Mouse (Mus musculus) neural tube, embryonic 11.5 days (tissue): Measurements from ENCODE around the gene Gm9857. TPM values are rescaled to one million over a fixed set of nuclear protein-coding genes. Genes with fewer than 3 reads are reported as not detected.

Experiments
- ATAC-seq: fragments of 200-750 bp; cut with Nextera tagmentation; 2 replicates; pipeline ENCODE4 v1.8.0; 2017; ENCODE audit warnings: moderate number of reproducible peaks, mild to moderate bottlenecking, moderate TSS enrichment, moderate library complexity; ENCODE audit not compliant: insufficient read depth, low FRiP score, low TSS enrichment
- DNase-seq: peaks from one replicate; pipeline ENCODE4 v3.0.0-alpha.2; 2015; ENCODE audit warnings: low spot score
- H3K27ac ChIP-seq: fragments of 300-500 bp; sonication (generic); 2 replicates; pipeline ENCODE4 v1.5.1; 2014; ENCODE audit warnings: low read depth, mild to moderate bottlenecking, low read length
- H3K27me3 ChIP-seq: fragments of 300-500 bp; sonication (generic); 2 replicates; pipeline ENCODE4 v1.6.1; 2014; ENCODE audit warnings: mild to moderate bottlenecking, low read length, mixed read lengths; ENCODE audit not compliant: control insufficient read depth, insufficient read depth
- H3K36me3 ChIP-seq: fragments of 300-500 bp; sonication (generic); 2 replicates; pipeline ENCODE4 v1.6.1; 2014; ENCODE audit warnings: mild to moderate bottlenecking, low read length, moderate library complexity, mixed read lengths; ENCODE audit not compliant: control insufficient read depth, insufficient read depth
- H3K4me1 ChIP-seq: fragments of 300-500 bp; sonication (generic); 2 replicates; pipeline ENCODE4 v1.6.1; 2014; ENCODE audit warnings: low read length, mixed read lengths; ENCODE audit not compliant: control insufficient read depth, insufficient read depth
- H3K4me2 ChIP-seq: fragments of 300-500 bp; sonication (generic); 2 replicates; pipeline ENCODE4 v1.6.1; 2014; ENCODE audit warnings: low read depth, mild to moderate bottlenecking, moderate library complexity
- H3K4me3 ChIP-seq: fragments of 300-500 bp; sonication (generic); 2 replicates; pipeline ENCODE4 v1.5.1; 2014; ENCODE audit warnings: low read depth, low read length
- H3K9ac ChIP-seq: fragments of 300-500 bp; sonication (generic); 2 replicates; pipeline ENCODE4 v1.6.1; 2014; ENCODE audit warnings: mild to moderate bottlenecking, low read length
- H3K9me3 ChIP-seq: fragments of 300-500 bp; sonication (generic); 2 replicates; pipeline ENCODE4 v1.6.1; 2016; ENCODE audit warnings: low read length; ENCODE audit not compliant: control insufficient read depth
- WGBS: fragments of 180-500 bp; shearing (Covaris S2); extraction: QIAGEN DNeasy Blood & Tissue Kit; methylation state at CpG from one replicate; pipeline ENCODE4 v1.1.7; 2014; 5-methylcytosine and 5-hydroxymethylcytosine counted together
- polyA plus RNA-seq: library from polyadenylated mRNA; unstranded; fragments of >200 nt; fragmentation: Nextera tagmentation; extraction: Ambion mirVana; gene quantifications from 2 replicates; pipeline ENCODE4 v1.2.1, GENCODE M21; 2014

Gene Gm9857
- polyA plus RNA-seq = not detected in 2 replicates

DNA sequence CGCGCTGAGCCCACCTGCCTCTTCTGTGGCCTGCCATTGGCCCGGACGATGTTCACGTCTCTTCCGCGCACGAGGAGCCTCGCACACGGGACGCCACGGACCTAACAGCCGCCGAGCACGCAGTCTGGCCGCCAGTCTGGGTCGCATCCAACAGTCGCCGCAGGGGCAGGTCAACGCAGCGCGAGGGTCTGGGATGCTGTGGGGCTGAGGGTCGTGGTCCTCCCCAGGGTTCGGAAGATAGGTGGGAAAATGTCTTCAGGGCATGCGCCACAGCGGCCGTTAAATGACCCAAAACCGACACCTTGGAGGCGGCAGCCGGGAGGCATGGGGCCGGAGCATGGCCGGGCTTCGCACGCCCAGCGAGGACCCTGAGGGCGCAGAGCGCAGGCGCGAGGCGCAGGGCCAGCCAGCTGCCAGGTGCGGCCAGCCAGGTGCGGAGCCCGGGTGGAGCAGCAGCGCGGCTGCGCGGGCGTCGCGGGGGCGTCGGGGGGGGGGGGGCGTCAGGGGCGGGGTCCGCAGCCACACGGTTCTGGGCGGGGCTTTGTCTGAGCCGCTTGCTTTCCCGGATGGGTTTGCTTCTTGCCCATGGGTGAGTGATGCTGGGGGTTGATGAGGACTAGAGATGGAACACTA, at the start of gene Gm9857:
TSS of gene Gm9857 (minus strand) at position 445 of the 633 bp plus-strand sequence.
- peak within 1 kb of the TSS; percentile 34 for H3K4me2 ChIP-seq
- H3K9me3 ChIP-seq = no peaks in the 10 kb centered on the region
- 55% methylated on average over 39 of the region's 59 CpGs for WGBS
- H3K27me3 ChIP-seq = no peaks in the 10 kb centered on the region
- H3K27ac ChIP-seq = no peak within 1 kb of the TSS
- peak within 1 kb of the TSS; percentile 15; the same call in 1 of the 2 replicates for H3K4me3 ChIP-seq
- no peaks in the 10 kb centered on the region for H3K4me1 ChIP-seq
- DNase-seq (peak; percentile 31), ATAC-seq (peak; percentile 67; the same call in 1 of the 2 replicates)
- no peaks in the 10 kb centered on the region for H3K36me3 ChIP-seq
- no peak within 1 kb of the TSS for H3K9ac ChIP-seq

DNA sequence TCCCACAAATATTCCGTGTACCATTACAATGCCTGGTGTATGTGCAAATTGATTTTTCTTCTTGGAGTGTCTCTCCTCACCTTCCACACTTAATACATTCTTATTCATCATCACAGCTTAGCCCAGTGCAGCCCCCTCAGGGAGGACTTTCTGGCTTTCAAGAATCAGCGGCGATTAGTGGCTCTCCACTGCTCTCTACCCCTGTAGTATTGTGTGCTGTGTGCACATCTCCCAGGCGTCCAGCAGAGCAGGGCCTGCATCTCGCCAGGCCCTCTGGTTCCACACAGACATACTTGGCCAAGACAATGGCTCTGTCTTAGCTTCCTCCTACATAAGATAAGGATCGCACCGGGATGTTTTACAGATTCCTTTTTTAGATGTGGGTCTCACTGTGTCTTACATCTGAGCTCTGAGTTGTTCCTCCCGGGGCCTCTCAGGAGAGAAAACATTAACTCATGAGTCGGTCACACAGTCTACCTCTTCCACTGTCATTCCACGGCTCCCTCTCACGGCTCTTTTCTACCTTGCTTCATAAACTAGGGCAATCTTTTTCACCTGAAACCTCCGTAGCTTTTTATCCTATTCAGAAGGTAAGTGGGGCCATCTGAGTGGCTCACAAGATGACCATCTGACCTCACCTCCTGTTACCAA, 46.9 kb upstream of the Gm9857 start:
- H3K4me3 ChIP-seq = no peak overlapping the region
- DNase-seq (no peak), ATAC-seq (no peak; the same call in 1 of the 2 replicates)
- H3K27me3 ChIP-seq = no peaks in the 10 kb centered on the region
- H3K9ac ChIP-seq = no peak overlapping the region
- H3K36me3 ChIP-seq = no peaks in the 10 kb centered on the region
- no peak overlapping the region for H3K27ac ChIP-seq
- H3K9me3 ChIP-seq = no peaks in the 10 kb centered on the region
- no peak overlapping the region for H3K4me2 ChIP-seq
- 81% methylated on average over 12 of the region's 12 CpGs for WGBS
- H3K4me1 ChIP-seq = no peaks in the 10 kb centered on the region

- Histone ChIP-seq H3K9ac (no peak overlapping the region), H3K27ac (no peak overlapping the region), H3K4me1 (no peaks in the 10 kb centered on the region), H3K4me2 (no peak overlapping the region), H3K9me3 (no peaks in the 10 kb centered on the region), H3K36me3 (no peaks in the 10 kb centered on the region), H3K27me3 (no peaks in the 10 kb centered on the region), H3K4me3 (no peak overlapping the region)
- 90% methylated on average over 1 of the region's 1 CpGs for WGBS
- ATAC-seq = no peak
- DNase-seq = peak; percentile 30
These were observed 46.3 kb upstream of the Gm9857 start for GRCm38 (mm10) chr3:108986534-108986933.

- no peaks in the 10 kb centered on the region for H3K27me3 ChIP-seq
- no peak overlapping the region for H3K27ac ChIP-seq
- H3K4me3 ChIP-seq = no peak overlapping the region
- H3K4me1 ChIP-seq = no peaks in the 10 kb centered on the region
- no peaks in the 10 kb centered on the region for H3K9me3 ChIP-seq
- ATAC-seq = no peak
- H3K9ac ChIP-seq = no peak overlapping the region
- WGBS = 73% methylated on average over 5 of the region's 5 CpGs
- H3K4me2 ChIP-seq = no peak overlapping the region
- peaks cover 2% of the 10 kb centered on the region; the same call in 1 of the 2 replicates for H3K36me3 ChIP-seq
- DNase-seq = no peak
These were observed 43.7 kb upstream of the Gm9857 start for GRCm38 (mm10) chr3:108983989-108984388.

DNA sequence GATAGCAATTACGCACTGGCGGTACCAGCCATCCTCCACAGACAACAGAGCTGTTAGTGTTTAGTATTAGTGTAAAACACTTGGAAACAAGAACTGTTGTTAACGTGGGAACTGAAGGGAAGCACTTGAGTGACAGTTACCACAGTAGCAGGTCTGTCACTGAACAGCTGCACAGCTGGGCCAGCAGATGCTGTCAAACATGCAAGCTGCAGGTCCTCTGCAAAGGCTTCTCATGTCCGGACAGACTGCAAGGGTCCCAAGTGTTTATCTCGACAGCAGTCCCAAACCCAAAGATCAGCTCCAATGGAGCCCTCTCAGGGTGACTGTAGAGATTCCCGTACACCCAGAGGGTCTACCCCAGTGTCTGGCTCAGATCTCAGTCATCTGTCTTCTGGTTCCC, 41.7 kb upstream of the Gm9857 start:
- Histone ChIP-seq H3K27ac (no peak overlapping the region), H3K36me3 (peaks cover 5% of the 10 kb centered on the region), H3K9ac (no peak overlapping the region), H3K27me3 (no peaks in the 10 kb centered on the region), H3K9me3 (no peaks in the 10 kb centered on the region), H3K4me2 (no peak overlapping the region), H3K4me3 (no peak overlapping the region), H3K4me1 (no peaks in the 10 kb centered on the region)
- 85% methylated on average over 6 of the region's 6 CpGs for WGBS
- no peak for DNase-seq
- ATAC-seq = no peak

DNA sequence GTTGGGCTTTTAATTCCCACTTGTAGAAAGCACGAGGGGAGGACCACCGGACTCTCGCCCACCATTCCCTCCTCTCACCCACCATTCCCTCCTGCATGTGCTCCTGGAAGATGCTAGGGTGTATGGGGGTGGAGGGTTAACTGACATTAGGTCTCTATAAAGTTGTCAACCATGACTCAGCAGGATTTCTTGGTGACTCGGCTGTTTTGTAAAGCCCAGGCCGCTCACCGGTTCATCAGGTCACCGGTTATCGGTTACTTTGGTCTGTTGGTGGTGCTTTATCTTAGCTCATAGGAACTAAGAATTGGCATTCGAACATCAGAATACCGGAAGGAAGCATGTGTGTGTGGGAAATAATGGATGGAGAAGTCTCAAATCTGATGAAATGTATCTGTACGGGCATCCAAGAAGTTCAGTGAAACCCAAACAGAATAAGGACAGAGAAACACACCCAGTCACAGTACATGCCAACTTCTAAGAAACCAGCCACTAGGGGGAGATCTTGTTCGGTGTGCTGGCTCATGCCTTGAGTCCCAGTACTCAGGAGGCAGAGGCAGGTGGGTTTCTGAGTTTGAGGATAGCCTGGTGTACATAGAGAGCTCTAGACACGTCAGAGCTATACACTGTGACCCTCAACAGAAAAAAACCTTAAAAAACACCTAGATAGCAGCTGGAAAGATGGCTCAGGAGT, 37.2 kb upstream of the Gm9857 start:
- Histone ChIP-seq H3K27me3 (no peaks in the 10 kb centered on the region), H3K9me3 (no peaks in the 10 kb centered on the region), H3K36me3 (peaks cover 7% of the 10 kb centered on the region), H3K27ac (no peak overlapping the region), H3K9ac (no peak overlapping the region), H3K4me3 (no peak overlapping the region), H3K4me2 (no peak overlapping the region), H3K4me1 (no peaks in the 10 kb centered on the region)
- DNase-seq (no peak), ATAC-seq (no peak)
- 96% methylated on average over 13 of the region's 13 CpGs for WGBS

GRCm38 (mm10) chr3:108974920-108975485, 34.8 kb upstream of the Gm9857 start:
- no peaks in the 10 kb centered on the region for H3K27me3 ChIP-seq
- H3K4me1 ChIP-seq = no peaks in the 10 kb centered on the region
- H3K27ac ChIP-seq = no peak overlapping the region
- ATAC-seq = no peak
- H3K4me2 ChIP-seq = no peak overlapping the region
- H3K4me3 ChIP-seq = no peak overlapping the region
- no peaks in the 10 kb centered on the region for H3K9me3 ChIP-seq
- peaks cover 7% of the 10 kb centered on the region for H3K36me3 ChIP-seq
- H3K9ac ChIP-seq = no peak overlapping the region
- no peak for DNase-seq
- WGBS = 84% methylated on average over 15 of the region's 15 CpGs

- ATAC-seq = no peak
- Histone ChIP-seq H3K27ac (no peak overlapping the region), H3K4me2 (no peak overlapping the region), H3K36me3 (peaks cover 5% of the 10 kb centered on the region; the same call in 1 of the 2 replicates), H3K4me1 (no peaks in the 10 kb centered on the region), H3K4me3 (no peak overlapping the region), H3K9ac (no peak overlapping the region), H3K27me3 (no peaks in the 10 kb centered on the region), H3K9me3 (no peaks in the 10 kb centered on the region)
- DNase-seq = no peak
- WGBS = 86% methylated on average over 13 of the region's 13 CpGs
These were observed 33.9 kb upstream of the Gm9857 start for GRCm38 (mm10) chr3:108973980-108974660.
